In the genomic region with DNA sequence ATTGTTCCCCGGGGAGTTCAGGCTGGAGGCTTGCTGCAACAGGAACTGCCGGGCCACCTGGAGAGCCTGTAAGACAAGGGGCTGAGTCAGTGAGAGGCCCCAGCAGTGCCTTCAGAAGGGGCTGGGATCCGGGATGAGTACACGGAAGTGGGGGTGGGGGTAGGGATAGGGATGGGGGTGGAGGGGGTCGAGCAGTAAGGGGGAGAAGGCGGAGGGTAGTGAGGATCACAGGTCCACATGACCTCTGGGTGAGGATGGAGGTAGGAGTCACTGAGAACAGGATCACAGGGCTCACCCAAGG, we compare ENCODE assay signal across 9 mouse cellular contexts. TPM values are rescaled to one million over a fixed set of nuclear protein-coding genes. Genes with fewer than 3 reads are reported as not detected.
DNase-seq lines count a peak whose midpoint lies in the region; ATAC-seq lines count a peak whose summit lies in the region.
"Had no signal": no experiment of that assay in that cellular context is flagged by ENCODE, and none has a peak within 500 bp of the region (broad histone marks: within the 10 kb centered on the region; RNA-seq: fewer than 3 reads in every experiment).

No protein-coding gene starts in this region.

- H3K27ac ChIP-seq in heart, embryonic 16.5 days (ENCODE audit: low read length): peak overlapping the region; percentile 33; the same call in 1 of the 2 replicates
- H3K27ac ChIP-seq in hindbrain, embryonic 12.5 days: peak overlapping the region; percentile 49
- H3K27ac ChIP-seq in midbrain, embryonic 11.5 days (ENCODE audit: low read depth, low read length): peak overlapping the region; percentile 80
- H3K27ac ChIP-seq: kidney, postnatal 0 days had no signal

- 33% methylated on average over 6 of the region's 6 CpGs for WGBS in heart, embryonic 16.5 days
- 18% methylated on average over 6 of the region's 6 CpGs for WGBS in hindbrain, embryonic 12.5 days
- WGBS in midbrain, embryonic 11.5 days: 10% methylated on average over 6 of the region's 6 CpGs

- DNase-seq in heart, postnatal 25 days (ENCODE audit: low spot score): no peak
- DNase-seq in ES-CJ7 (ENCODE audit: low read depth, low spot score): peak; percentile 85
- DNase-seq in midbrain, embryonic 11.5 days (ENCODE audit: low spot score, missing footprints): no peak
- no peak for DNase-seq in adrenal gland, postnatal 14 days
- DNase-seq in left cerebral cortex, adult 18-20 months (ENCODE audit: low spot score in 2 of 2): no peak
- DNase-seq in left cerebral cortex, postnatal 10 days (ENCODE audit: extremely low spot score in 1 of 2, low spot score in 2 of 2): no peak

- H3K4me2 ChIP-seq in heart, embryonic 16.5 days (ENCODE audit: low read depth, low read length): no peak overlapping the region
- no peak overlapping the region for H3K4me2 ChIP-seq in hindbrain, embryonic 12.5 days (replicated peaks)
- peak overlapping the region; percentile 24; the same call in 1 of the 2 replicates for H3K4me2 ChIP-seq in midbrain, embryonic 11.5 days

- H3K36me3 ChIP-seq in heart, embryonic 16.5 days (ENCODE audit: control insufficient read depth, insufficient read depth): no peaks in the 10 kb centered on the region
- H3K36me3 ChIP-seq in hindbrain, embryonic 12.5 days: peaks cover 12% of the 10 kb centered on the region; the same call in 1 of the 2 replicates
- no peaks in the 10 kb centered on the region for H3K36me3 ChIP-seq in midbrain, embryonic 11.5 days (ENCODE audit: control insufficient read depth, insufficient read depth, low read length)

- peak; percentile 12; the same call in 1 of the 2 replicates for ATAC-seq in heart, embryonic 16.5 days (replicated peaks; ENCODE audit: extremely low read depth, insufficient read depth, low FRiP score)
- ATAC-seq in hindbrain, embryonic 12.5 days (ENCODE audit: low FRiP score): no peak; the same call in 1 of the 2 replicates
- no peak; the same call in 1 of the 2 replicates for ATAC-seq in midbrain, embryonic 11.5 days (ENCODE audit: low FRiP score)

- intact Hi-C loops in heart, postnatal 25 days (cut with DNase I): no loop called here
- intact Hi-C loops in left cerebral cortex, postnatal 10 days (cut with DNase I): no loop called here

- peak overlapping the region; percentile 28; the same call in 1 of the 2 replicates for H3K9ac ChIP-seq in heart, embryonic 16.5 days (ENCODE audit: low read length)
- H3K9ac ChIP-seq in hindbrain, embryonic 12.5 days: no peak overlapping the region
- H3K9ac ChIP-seq in midbrain, embryonic 11.5 days (ENCODE audit: low read length): peak overlapping the region; percentile 24; the same call in 1 of the 2 replicates

- H3K9me3 ChIP-seq in heart, embryonic 16.5 days (replicated peaks; ENCODE audit: control insufficient read depth, low read length): no peaks in the 10 kb centered on the region
- no peaks in the 10 kb centered on the region for H3K9me3 ChIP-seq in hindbrain, embryonic 12.5 days (replicated peaks)
- no peaks in the 10 kb centered on the region for H3K9me3 ChIP-seq in midbrain, embryonic 11.5 days (ENCODE audit: control insufficient read depth, low read length)

- H3K27me3 ChIP-seq in heart, embryonic 16.5 days (ENCODE audit: control insufficient read depth, insufficient read depth, low read length): no peaks in the 10 kb centered on the region
- H3K27me3 ChIP-seq in hindbrain, embryonic 12.5 days: no peaks in the 10 kb centered on the region
- no peaks in the 10 kb centered on the region for H3K27me3 ChIP-seq in midbrain, embryonic 11.5 days (ENCODE audit: control insufficient read depth, insufficient read depth, low read length)

- no peak overlapping the region for H3K4me3 ChIP-seq in heart, embryonic 16.5 days (ENCODE audit: low read length)
- H3K4me3 ChIP-seq in hindbrain, embryonic 12.5 days: no peak overlapping the region
- no peak overlapping the region for H3K4me3 ChIP-seq in midbrain, embryonic 11.5 days (ENCODE audit: low read depth, low read length)

- peaks cover 11% of the 10 kb centered on the region for H3K4me1 ChIP-seq in heart, embryonic 16.5 days (ENCODE audit: control insufficient read depth, insufficient read depth, low read length)
- H3K4me1 ChIP-seq in hindbrain, embryonic 12.5 days: peaks cover 54% of the 10 kb centered on the region
- H3K4me1 ChIP-seq in midbrain, embryonic 11.5 days (ENCODE audit: control insufficient read depth, insufficient read depth, low read length): peaks cover 51% of the 10 kb centered on the region

RNA-seq across cellular contexts. Expression of gene Foxp4, which starts 36.3 kb away (rescaled TPM):
- polyA plus RNA-seq in heart, embryonic 16.5 days (2015; fragmentation: Nextera tagmentation; extraction: Ambion mirVana): 6.5 and 6.6 TPM in 2 replicates
- total RNA-seq in heart, postnatal 25 days (2021): 1 to 10 TPM; 9.4 to 9.6 TPM
- 40.6 and 41.7 TPM in 2 replicates for polyA plus RNA-seq in hindbrain, embryonic 12.5 days (2016; fragmentation: Nextera tagmentation; extraction: Ambion mirVana)
- 24.6 and 27.5 TPM in 2 replicates for polyA plus RNA-seq in midbrain, embryonic 11.5 days (2014; fragmentation: Nextera tagmentation; extraction: Ambion mirVana)
- total RNA-seq in adrenal gland, postnatal 14 days (2021): 20.6 and 28.1 TPM in 2 replicates
- total RNA-seq in left cerebral cortex, adult 18-20 months (2021): 10 to 100 TPM; 47.6 to 47.8 TPM
- 10 to 100 TPM; 52.3 to 53.9 TPM for total RNA-seq in left cerebral cortex, postnatal 10 days (2021)

RNA-seq across cellular contexts. Expression of gene Mdfi, which starts 53.6 kb away (rescaled TPM):
- 9.7 and 10.7 TPM in 2 replicates for polyA plus RNA-seq in heart, embryonic 16.5 days (2015; fragmentation: Nextera tagmentation; extraction: Ambion mirVana)
- total RNA-seq in heart, postnatal 25 days (2021): 1 to 10 TPM; 2.4 TPM
- polyA plus RNA-seq in hindbrain, embryonic 12.5 days (2016; fragmentation: Nextera tagmentation; extraction: Ambion mirVana): 15.0 and 20.9 TPM in 2 replicates
- polyA plus RNA-seq in midbrain, embryonic 11.5 days (2014; fragmentation: Nextera tagmentation; extraction: Ambion mirVana): 24.7 and 25.7 TPM in 2 replicates
- 3.9 and 4.3 TPM in 2 replicates for total RNA-seq in adrenal gland, postnatal 14 days (2021)
- total RNA-seq in left cerebral cortex, adult 18-20 months (2021): under 1 TPM in 1 of 2 experiments, not detected in 1; 0.88 TPM
- total RNA-seq in left cerebral cortex, postnatal 10 days (2021): 1 to 10 TPM; 1.5 to 1.7 TPM
